Mouse (Mus musculus) forebrain, postnatal 0 days (tissue): ENCODE measurements at regions not wholly inside any gene's neighbourhood (a gene's known extent, or its start where the extent isn't known, plus 50 kb on each side); places are given as distances from the start of the nearest gene placed in this dataset.

ENCODE experiments used
- ATAC-seq: fragments of 200-750 bp; cut with Nextera tagmentation; 2 replicates; pipeline ENCODE4 v1.8.0; 2017; ENCODE audit warnings: mild to moderate bottlenecking, moderate library complexity
- DNase-seq: peaks from one replicate; pipeline ENCODE4 v3.0.0-alpha.2; 2015
- H3K27ac ChIP-seq: fragments of 300-500 bp; sonication (generic); 2 replicates; pipeline ENCODE4 v1.5.1; 2014; ENCODE audit warnings: low read depth, mild to moderate bottlenecking, antibody characterized with exemption, low read length, moderate library complexity, mixed read lengths
- H3K27me3 ChIP-seq: fragments of 300-500 bp; sonication (generic); 2 replicates; pipeline ENCODE4 v1.6.1; 2014; ENCODE audit warnings: mild to moderate bottlenecking, low read length, mixed read lengths; ENCODE audit not compliant: insufficient read depth
- H3K36me3 ChIP-seq: fragments of 300-500 bp; sonication (generic); 2 replicates; pipeline ENCODE4 v1.6.1; 2014; ENCODE audit warnings: mild to moderate bottlenecking, moderate library complexity; ENCODE audit not compliant: insufficient read depth
- H3K4me1 ChIP-seq: fragments of 300-500 bp; sonication (generic); 2 replicates; pipeline ENCODE4 v1.6.1; 2014; ENCODE audit warnings: antibody characterized with exemption; ENCODE audit not compliant: insufficient read depth
- H3K4me2 ChIP-seq: fragments of 300-500 bp; sonication (generic); 2 replicates; pipeline ENCODE4 v1.6.1; 2014; ENCODE audit warnings: low read depth, mild to moderate bottlenecking, moderate library complexity
- H3K4me3 ChIP-seq: fragments of 300-500 bp; sonication (generic); 2 replicates; pipeline ENCODE4 v1.5.1; 2014; ENCODE audit warnings: low read depth, low read length, mixed read lengths
- H3K9ac ChIP-seq: fragments of 300-500 bp; sonication (generic); 2 replicates; pipeline ENCODE4 v1.6.1; 2014; ENCODE audit warnings: mild to moderate bottlenecking
- H3K9me3 ChIP-seq: fragments of 300-500 bp; sonication (generic); 2 replicates; pipeline ENCODE4 v1.6.1; 2016; ENCODE audit warnings: low read length
- CTCF ChIP-seq: sonication (generic); IDR thresholded peaks from 2 replicates; pipeline ENCODE4 v1.5.1; 2016; ENCODE audit warnings: antibody characterized with exemption, control low read depth, low read depth
- WGBS: fragments of 180-500 bp; shearing (Covaris S2); extraction: QIAGEN DNeasy Blood & Tissue Kit; methylation state at CpG from one replicate; pipeline ENCODE4 v1.1.7; 2014; 5-methylcytosine and 5-hydroxymethylcytosine counted together

DNA sequence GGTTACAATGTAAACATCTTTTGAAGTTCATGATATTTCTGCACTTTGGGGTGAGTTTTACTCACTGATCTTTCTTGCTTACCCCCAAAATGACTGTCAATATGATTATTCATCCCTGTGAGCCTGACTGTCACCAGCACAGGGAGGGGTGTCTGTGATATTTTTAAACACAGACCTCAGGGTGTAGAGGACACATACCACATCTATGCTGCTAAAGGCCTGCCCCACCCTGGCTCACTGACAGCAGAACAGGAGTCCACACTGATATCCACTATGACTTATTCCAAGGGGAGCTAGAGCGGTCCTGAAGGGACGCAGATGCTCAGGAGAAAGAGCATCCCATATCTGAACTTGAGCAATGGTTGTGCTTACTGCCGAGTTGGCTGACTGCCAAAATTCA is 135.1 kb downstream of the Cog6 start:
- TF ChIP-seq CTCF: no peak
- H3K9ac ChIP-seq: no peak overlapping the region
- whole genome bisulfite sequencing: 88% methylated on average over 3 of the region's 3 CpGs
- H3K9me3 ChIP-seq: no peaks in the 10 kb centered on the region
- no peak overlapping the region for H3K27ac ChIP-seq
- H3K4me3 ChIP-seq: no peak overlapping the region
- DNase-seq (no peak), ATAC-seq (no peak)
- no peaks in the 10 kb centered on the region for H3K36me3 ChIP-seq
- H3K4me2 ChIP-seq: no peak overlapping the region
- no peaks in the 10 kb centered on the region for H3K4me1 ChIP-seq
- H3K27me3 ChIP-seq: no peaks in the 10 kb centered on the region

DNA sequence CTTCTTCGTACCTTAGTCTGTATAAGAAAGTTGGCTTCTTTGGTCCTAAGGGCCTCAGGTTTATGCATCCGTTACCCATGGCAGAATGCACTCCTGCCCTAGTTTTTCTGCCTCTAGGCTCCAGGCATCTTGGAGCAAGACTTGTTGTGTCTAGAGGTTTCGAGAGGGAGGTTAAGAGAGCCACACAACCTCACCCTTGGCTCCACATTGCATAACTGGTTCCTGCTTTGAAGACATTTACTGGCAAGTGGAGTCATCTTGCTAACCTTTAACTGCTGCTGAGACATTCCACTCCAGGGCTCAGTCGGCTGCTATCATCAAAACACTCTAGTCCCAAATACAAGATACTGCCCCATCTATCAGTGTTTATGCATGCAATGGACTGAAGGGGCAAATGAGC is 135.9 kb downstream of the Cog6 start:
- Histone ChIP-seq H3K36me3 (no peaks in the 10 kb centered on the region), H3K4me2 (no peak overlapping the region), H3K27me3 (no peaks in the 10 kb centered on the region), H3K4me1 (no peaks in the 10 kb centered on the region), H3K4me3 (no peak overlapping the region), H3K27ac (no peak overlapping the region), H3K9me3 (no peaks in the 10 kb centered on the region), H3K9ac (no peak overlapping the region)
- TF ChIP-seq CTCF: no peak
- no peak for DNase-seq
- WGBS: 87% methylated on average over 4 of the region's 4 CpGs
- no peak for ATAC-seq

DNA sequence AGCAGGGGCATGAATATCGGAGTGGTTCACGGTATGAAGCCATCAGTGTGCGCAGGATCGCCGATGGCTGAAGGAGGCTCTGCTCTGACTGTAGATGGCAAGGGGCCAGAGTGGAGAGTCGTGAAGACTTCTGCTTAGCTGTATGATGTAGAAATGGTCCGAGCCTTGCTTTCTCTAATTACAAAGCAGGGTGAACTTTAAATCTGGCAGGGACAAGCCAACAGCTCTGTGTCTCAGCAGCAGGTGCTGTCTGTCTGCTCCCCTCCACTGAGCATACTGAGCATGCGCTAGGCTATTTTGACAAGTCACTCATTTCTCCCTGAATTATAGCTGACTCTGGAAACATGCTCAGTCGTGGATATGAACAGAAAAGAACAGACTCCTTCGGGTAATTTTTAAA is 137.3 kb downstream of the Cog6 start:
- H3K9me3 ChIP-seq: no peaks in the 10 kb centered on the region
- H3K4me1 ChIP-seq: no peaks in the 10 kb centered on the region
- H3K4me3 ChIP-seq: no peak overlapping the region
- no peaks in the 10 kb centered on the region for H3K36me3 ChIP-seq
- WGBS: 54% methylated on average over 10 of the region's 10 CpGs
- peak; percentile 58 for DNase-seq
- H3K9ac ChIP-seq: no peak overlapping the region
- no peaks in the 10 kb centered on the region for H3K27me3 ChIP-seq
- peak; percentile 27; the same call in 1 of the 2 replicates for ATAC-seq
- no peak for TF ChIP-seq CTCF
- H3K27ac ChIP-seq: no peak overlapping the region
- H3K4me2 ChIP-seq: peak overlapping the region; percentile 15; the same call in 1 of the 2 replicates

DNA sequence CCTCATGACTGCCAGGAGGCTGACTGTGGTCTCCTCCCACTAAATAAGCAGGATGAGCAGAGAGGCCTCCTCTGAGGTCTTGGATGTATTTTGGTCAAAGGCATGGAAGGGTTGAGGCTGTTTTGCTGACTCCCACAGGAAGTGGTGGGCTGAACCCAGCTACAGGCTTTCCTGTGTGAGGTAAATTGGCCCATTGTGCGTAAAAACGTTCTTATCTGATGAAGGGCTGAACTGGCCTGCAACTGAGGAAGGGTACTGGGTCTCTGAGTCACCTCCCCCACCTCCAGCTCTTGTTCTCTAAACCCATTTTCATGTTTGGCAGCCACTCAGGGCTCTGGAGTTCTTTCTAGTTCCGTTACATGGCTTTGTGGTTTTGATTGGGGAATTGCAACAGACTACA is 138.7 kb downstream of the Cog6 start:
- Histone ChIP-seq H3K4me3 (no peak overlapping the region), H3K27me3 (no peaks in the 10 kb centered on the region), H3K4me2 (no peak overlapping the region), H3K36me3 (no peaks in the 10 kb centered on the region), H3K4me1 (no peaks in the 10 kb centered on the region), H3K9ac (no peak overlapping the region), H3K27ac (no peak overlapping the region), H3K9me3 (no peaks in the 10 kb centered on the region)
- ATAC-seq (no peak), DNase-seq (no peak)
- no peak for TF ChIP-seq CTCF
- WGBS: 65% methylated on average over 3 of the region's 3 CpGs

DNA sequence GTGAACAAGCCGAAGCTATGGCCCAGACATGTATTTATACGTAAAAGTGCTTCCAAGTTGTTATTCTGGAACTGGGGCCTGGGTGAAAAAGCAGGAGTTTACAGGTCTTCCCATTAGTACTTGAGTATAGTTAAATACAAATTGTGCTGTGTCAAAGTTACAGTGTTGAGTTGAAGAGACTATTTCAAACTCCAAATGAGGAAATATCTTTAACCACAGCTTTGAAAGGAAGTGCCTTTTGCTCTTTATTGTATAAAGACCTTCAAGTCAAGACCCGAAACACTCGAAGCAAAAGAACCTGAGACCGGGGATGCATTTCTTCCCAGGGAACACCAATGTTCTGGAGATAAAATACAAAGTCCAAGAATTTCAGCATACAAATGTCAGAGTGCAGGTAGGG is 144.8 kb downstream of the Cog6 start:
- Histone ChIP-seq H3K4me2 (no peak overlapping the region), H3K9ac (no peak overlapping the region), H3K27ac (no peak overlapping the region), H3K27me3 (no peaks in the 10 kb centered on the region), H3K4me3 (no peak overlapping the region), H3K9me3 (no peaks in the 10 kb centered on the region), H3K4me1 (no peaks in the 10 kb centered on the region), H3K36me3 (no peaks in the 10 kb centered on the region)
- no peak for ATAC-seq
- no peak for TF ChIP-seq CTCF
- DNase-seq: no peak
- 88% methylated on average over 5 of the region's 5 CpGs for WGBS

DNA sequence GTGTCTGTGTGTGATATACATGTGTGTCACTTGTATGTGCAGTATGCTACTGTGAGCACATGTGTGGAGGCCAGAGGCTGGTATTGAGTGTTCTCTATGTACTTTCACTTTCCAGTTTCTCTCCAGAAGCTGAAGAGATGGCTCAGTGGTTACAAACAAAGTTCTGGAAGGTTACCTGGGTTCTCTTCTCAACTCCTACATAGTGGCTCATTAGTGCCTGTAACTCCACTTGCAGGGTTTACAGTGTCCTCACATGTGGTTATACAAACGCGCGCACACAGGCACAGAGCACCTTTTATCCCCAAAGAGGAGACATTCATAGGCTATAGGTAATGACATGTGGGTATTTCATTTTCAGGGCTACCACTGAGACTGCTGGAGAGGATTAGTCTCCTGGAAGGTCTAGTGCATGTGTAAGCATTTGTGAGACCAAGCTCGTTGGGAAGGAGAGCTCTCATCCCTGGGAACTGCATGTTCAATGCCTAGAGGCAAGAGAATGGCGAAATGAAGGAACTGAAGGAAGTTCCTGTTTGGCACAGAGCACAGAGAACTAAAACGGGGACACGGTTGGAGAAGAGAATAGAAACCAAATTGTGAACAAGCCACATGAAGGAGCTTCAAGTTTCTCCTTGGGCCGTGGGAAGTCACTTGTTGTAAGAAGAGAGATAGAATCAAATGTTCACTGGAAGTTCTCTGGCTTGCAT is 153.7 kb downstream of the Cog6 start:
- Histone ChIP-seq H3K9ac (no peak overlapping the region), H3K4me1 (no peaks in the 10 kb centered on the region), H3K27me3 (no peaks in the 10 kb centered on the region), H3K4me3 (no peak overlapping the region), H3K36me3 (no peaks in the 10 kb centered on the region), H3K9me3 (no peaks in the 10 kb centered on the region), H3K4me2 (no peak overlapping the region), H3K27ac (no peak overlapping the region)
- ATAC-seq: no peak
- WGBS: 86% methylated on average over 8 of the region's 8 CpGs
- DNase-seq: no peak
- no peak for TF ChIP-seq CTCF

DNA sequence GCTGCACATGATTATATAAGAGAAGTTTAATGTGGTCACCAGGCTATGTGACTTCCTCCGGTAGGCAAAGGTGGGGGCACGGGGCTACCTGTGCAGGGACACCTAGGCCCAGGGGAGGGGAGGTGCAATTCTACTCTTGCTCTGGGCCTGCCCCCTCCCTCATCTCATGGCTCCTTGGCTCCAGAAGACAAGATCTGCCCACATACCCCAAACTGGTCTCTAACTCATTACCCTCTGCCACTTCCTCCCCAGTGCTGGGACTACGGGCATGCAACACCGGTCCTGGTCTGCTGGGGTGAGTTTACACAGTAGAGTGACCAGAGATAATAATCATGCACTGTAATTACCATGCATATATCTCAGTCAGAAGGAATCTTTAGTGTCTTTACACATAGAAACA is 155.0 kb downstream of the Cog6 start:
- DNase-seq (no peak), ATAC-seq (no peak)
- Histone ChIP-seq H3K9me3 (no peaks in the 10 kb centered on the region), H3K4me3 (no peak overlapping the region), H3K4me1 (no peaks in the 10 kb centered on the region), H3K36me3 (no peaks in the 10 kb centered on the region), H3K9ac (no peak overlapping the region), H3K27me3 (no peaks in the 10 kb centered on the region), H3K27ac (no peak overlapping the region), H3K4me2 (no peak overlapping the region)
- TF ChIP-seq CTCF: no peak
- WGBS: 88% methylated on average over 4 of the region's 4 CpGs
